Comparison of ENCODE assay signal across 11 mouse cellular contexts in genomic region chrX:135101594-135101993, GRCm38 (mm10).
DNase-seq lines count a peak whose midpoint lies in the region; ATAC-seq lines count a peak whose summit lies in the region.
"Had no signal": no experiment of that assay in that cellular context is flagged by ENCODE, and none has a peak within 500 bp of the region (broad histone marks: within the 10 kb centered on the region; RNA-seq: fewer than 3 reads in every experiment).

No protein-coding gene starts in this region.

- DNase-seq in cerebellum, adult 9-11 months: peak; percentile 8
- peak; percentile 15 for DNase-seq in left cerebral cortex, adult 11 months (ENCODE audit: low spot score)
- DNase-seq in left cerebral cortex, postnatal 36 days (ENCODE audit: low spot score in 2 of 2): no peak
- DNase-seq in adrenal gland, postnatal 10 days: peak; percentile 9
- DNase-seq in kidney, postnatal 36 days: peak; percentile 4 to 17
- DNase-seq in urinary bladder, adult 2 months (ENCODE audit: low spot score): no peak
- no peak for DNase-seq in heart, postnatal 25 days (ENCODE audit: low spot score)
- DNase-seq: cerebellum, adult 18-20 months; heart, adult 2 months; lung, postnatal 36 days had no signal

- intact Hi-C loops in left cerebral cortex, postnatal 36 days (cut with DNase I): no loop called here
- intact Hi-C loops in heart, postnatal 25 days (cut with DNase I): no loop called here

- no peak for ATAC-seq in cerebellum, adult (ENCODE audit: insufficient number of reproducible peaks, low FRiP score, low TSS enrichment)

Comparison
In these comparisons a context has a peak if more than half of its experiments do, and no peak if none do; other contexts are left out.
1. DNase-seq: peak in cerebellum, adult 9-11 months (single experiment), left cerebral cortex, adult 11 months (single experiment), adrenal gland, postnatal 10 days (single experiment) and kidney, postnatal 36 days (2 of 2); none in left cerebral cortex, postnatal 36 days (0 of 2), urinary bladder, adult 2 months (single experiment) and heart, postnatal 25 days (single experiment).